Mouse (Mus musculus): ENCODE data around the gene Rnf207. TPM values are rescaled to one million over a fixed set of nuclear protein-coding genes. Genes with fewer than 3 reads are reported as not detected.
A peak's percentile ranks its signal among the peaks of the same experiment; 100 is the strongest.

Gene Rnf207
- polyA plus RNA-seq, 1 experiment: 10.2 TPM

DNA sequence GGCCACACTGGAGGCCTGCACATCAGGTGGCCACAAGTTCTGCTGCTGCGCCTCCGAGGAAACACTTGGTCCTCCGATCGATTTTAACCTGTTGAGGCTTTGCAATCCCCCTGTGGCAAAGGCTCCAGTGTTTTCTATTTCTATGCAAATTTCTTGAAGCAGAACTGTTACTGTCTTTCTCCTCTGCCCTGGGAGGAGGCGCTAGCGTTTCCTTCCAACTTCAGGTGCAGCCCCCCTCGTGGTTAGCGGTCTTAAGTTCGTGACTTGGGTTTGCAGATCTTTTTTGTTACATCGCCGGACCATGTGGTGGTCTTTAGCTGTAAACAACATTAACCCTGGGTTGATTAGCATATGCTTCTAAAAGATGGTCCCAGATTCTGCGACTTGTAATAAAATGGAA lies 14.8 kb upstream of the Rnf207 start:
- Histone ChIP-seq H3K36me3 (ENCODE audit: control insufficient read depth, insufficient read depth, low read length) (peaks cover 37% of the 10 kb centered on the region), H3K27ac (ENCODE audit: control insufficient read depth, insufficient read depth, low read length) (no peak overlapping the region), H3K27me3 (ENCODE audit: control insufficient read depth, insufficient read depth, low read length) (no peaks in the 10 kb centered on the region; the same call in 1 of the 2 replicates), H3K4me1 (replicated peaks; ENCODE audit: control insufficient read depth, insufficient read depth, low read length) (no peaks in the 10 kb centered on the region), H3K4me3 (ENCODE audit: control insufficient read depth, insufficient read depth, low read length) (no peak overlapping the region)
- WGBS: 95% methylated on average over 12 of the region's 12 CpGs
- TF ChIP-seq POLR2A (IDR thresholded peaks at IDR 0.05; ENCODE audit: control insufficient read depth, extremely low read depth, insufficient read depth, low read length, poor library complexity) (no peak), CTCF (IDR thresholded peaks at IDR 0.05; ENCODE audit: borderline replicate concordance, control insufficient read depth, extremely low read depth, insufficient read depth, low read length, poor library complexity) (no peak)
- DNase-seq: no peak

DNA sequence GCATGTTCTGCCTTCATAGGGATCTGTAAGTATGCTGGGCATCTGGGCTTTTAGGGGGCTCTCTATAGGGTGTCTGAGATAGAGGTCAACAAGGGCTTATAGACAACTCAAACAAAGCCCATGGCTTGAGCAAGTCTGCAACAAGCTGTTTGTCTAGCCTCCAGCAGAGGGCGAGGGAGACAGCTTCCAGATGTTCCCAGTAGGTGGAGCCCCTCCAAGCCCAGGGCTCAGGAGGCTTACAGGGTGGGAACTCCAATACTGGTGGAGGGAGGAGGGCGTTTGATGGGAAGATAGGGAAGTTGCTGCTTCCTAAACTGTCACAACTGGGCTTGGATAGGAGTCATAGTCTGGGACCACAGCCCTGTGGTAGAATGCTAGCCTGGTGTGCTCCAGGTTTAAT lies 14.2 kb upstream of the Rnf207 start:
- peak; percentile 90 for TF ChIP-seq CTCF (IDR thresholded peaks at IDR 0.05; ENCODE audit: borderline replicate concordance, control insufficient read depth, extremely low read depth, insufficient read depth, low read length, poor library complexity)
- no peak for TF ChIP-seq POLR2A (IDR thresholded peaks at IDR 0.05; ENCODE audit: control insufficient read depth, extremely low read depth, insufficient read depth, low read length, poor library complexity)
- 34% methylated on average over 2 of the region's 2 CpGs for WGBS
- Histone ChIP-seq H3K27me3 (ENCODE audit: control insufficient read depth, insufficient read depth, low read length) (no peaks in the 10 kb centered on the region), H3K27ac (ENCODE audit: control insufficient read depth, insufficient read depth, low read length) (no peak overlapping the region), H3K4me3 (ENCODE audit: control insufficient read depth, insufficient read depth, low read length) (no peak overlapping the region), H3K4me1 (replicated peaks; ENCODE audit: control insufficient read depth, insufficient read depth, low read length) (no peaks in the 10 kb centered on the region), H3K36me3 (ENCODE audit: control insufficient read depth, insufficient read depth, low read length) (peaks cover 37% of the 10 kb centered on the region)
- peak; percentile 73 for DNase-seq

DNA sequence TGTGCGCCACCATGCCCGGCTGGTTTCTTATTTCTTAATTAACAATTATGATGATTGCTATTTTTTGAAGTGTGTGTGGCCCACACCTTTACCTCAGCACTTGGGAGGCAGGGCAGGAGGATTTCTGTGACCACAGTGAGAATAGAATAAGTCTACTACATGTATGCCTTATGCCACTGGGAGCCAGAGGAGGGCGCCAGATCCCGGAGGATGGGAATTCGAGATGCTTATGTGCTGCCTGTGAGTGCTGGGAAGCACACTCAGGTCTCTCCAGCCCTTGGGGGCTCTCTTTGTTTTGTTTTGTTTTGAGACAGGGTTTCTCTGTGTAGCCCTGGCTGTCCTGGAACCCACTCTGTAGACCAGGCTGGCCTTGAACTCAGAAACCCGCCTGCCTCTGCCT lies 9.9 kb upstream of the Rnf207 start:
- Histone ChIP-seq H3K27me3 (ENCODE audit: control insufficient read depth, insufficient read depth, low read length) (no peaks in the 10 kb centered on the region), H3K4me3 (ENCODE audit: control insufficient read depth, insufficient read depth, low read length) (no peak overlapping the region), H3K4me1 (replicated peaks; ENCODE audit: control insufficient read depth, insufficient read depth, low read length) (peaks cover 19% of the 10 kb centered on the region), H3K27ac (ENCODE audit: control insufficient read depth, insufficient read depth, low read length) (no peak overlapping the region), H3K36me3 (ENCODE audit: control insufficient read depth, insufficient read depth, low read length) (peaks cover 31% of the 10 kb centered on the region)
- peak; percentile 58 for DNase-seq
- 80% methylated on average over 6 of the region's 6 CpGs for WGBS
- TF ChIP-seq POLR2A (IDR thresholded peaks at IDR 0.05; ENCODE audit: control insufficient read depth, extremely low read depth, insufficient read depth, low read length, poor library complexity): no peak
- peak; percentile 40; the same call in 1 of the 2 replicates for TF ChIP-seq CTCF (IDR thresholded peaks at IDR 0.05; ENCODE audit: borderline replicate concordance, control insufficient read depth, extremely low read depth, insufficient read depth, low read length, poor library complexity)

DNA sequence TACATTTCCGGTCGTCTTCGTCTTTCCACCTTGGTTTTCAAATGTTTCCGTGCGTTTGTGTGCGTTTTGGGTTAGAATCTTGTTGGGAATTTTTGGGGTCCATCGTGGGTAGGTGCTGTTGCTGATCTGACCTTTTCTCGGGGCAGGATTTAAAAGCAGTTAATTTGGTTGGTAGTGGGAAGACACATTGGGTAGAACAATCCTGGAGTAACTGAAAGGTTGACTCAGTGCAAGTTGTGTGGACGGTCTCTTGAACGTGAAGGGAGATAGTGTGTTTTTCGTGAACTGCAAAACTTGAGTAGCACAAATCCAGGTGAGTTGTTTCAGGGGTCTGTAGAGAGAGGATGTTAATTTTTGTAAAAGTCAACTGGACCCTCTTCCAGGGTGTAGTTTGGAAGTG lies 7.8 kb upstream of the Rnf207 start:
- no peak for DNase-seq
- Histone ChIP-seq H3K4me3 (ENCODE audit: control insufficient read depth, insufficient read depth, low read length) (peak overlapping the region; percentile 70), H3K4me1 (replicated peaks; ENCODE audit: control insufficient read depth, insufficient read depth, low read length) (peaks cover 19% of the 10 kb centered on the region), H3K36me3 (ENCODE audit: control insufficient read depth, insufficient read depth, low read length) (peaks cover 15% of the 10 kb centered on the region), H3K27ac (ENCODE audit: control insufficient read depth, insufficient read depth, low read length) (no peak overlapping the region), H3K27me3 (ENCODE audit: control insufficient read depth, insufficient read depth, low read length) (no peaks in the 10 kb centered on the region)
- 2% methylated on average over 11 of the region's 11 CpGs for WGBS
- TF ChIP-seq POLR2A (IDR thresholded peaks at IDR 0.05; ENCODE audit: control insufficient read depth, extremely low read depth, insufficient read depth, low read length, poor library complexity) (no peak), CTCF (IDR thresholded peaks at IDR 0.05; ENCODE audit: borderline replicate concordance, control insufficient read depth, extremely low read depth, insufficient read depth, low read length, poor library complexity) (no peak)

DNA sequence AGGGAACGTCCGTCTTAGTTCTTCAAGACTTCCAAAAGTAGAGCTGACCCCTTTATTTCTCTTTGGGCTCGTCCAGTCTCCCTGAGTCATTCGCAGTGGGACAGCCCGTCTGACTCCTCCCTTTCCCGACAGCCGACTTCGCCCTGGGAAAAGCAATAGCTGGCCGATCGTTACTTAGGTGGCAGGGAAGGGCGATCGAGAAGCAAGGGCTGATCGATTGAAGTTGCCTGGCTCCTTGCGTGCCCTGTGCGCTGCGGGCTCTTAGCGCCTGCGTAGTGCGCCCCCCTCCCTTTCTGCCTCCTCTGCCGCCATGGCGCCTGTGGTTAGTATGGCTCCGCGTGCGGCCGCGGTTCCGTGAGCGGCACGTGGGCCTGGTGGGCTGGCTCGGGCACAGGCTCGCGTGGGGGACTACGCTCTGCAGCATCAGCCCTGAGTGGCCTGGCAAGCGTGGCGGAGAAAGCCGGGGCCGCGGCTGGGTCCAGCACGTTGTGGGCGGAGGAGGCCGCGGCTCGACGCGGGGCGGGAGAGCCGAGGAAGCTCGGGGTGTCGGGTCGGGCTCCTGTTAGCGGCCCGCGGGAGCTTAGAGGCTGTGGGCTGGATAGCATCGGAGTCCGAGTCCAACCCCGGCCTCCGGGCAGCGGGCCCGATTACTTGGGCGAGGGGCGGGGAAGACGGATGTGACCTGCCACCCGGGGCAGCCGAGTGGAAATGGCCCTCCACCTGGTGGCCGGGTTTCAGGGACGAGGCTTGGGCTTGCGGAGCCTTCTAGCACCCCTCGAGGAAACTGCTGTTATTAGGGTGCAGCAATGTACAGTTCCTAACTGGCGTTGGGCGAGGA lies 7.0 kb upstream of the Rnf207 start, which contains the start of gene Rpl22:
Rpl22 (plus strand) TSS at position 169 of the 838 bp plus-strand sequence.
- under 1% methylated on average over 70 of the region's 70 CpGs for WGBS
- peak within 1 kb of the TSS; percentile 70 for H3K4me3 ChIP-seq (ENCODE audit: control insufficient read depth, insufficient read depth, low read length)
- H3K36me3 ChIP-seq (ENCODE audit: control insufficient read depth, insufficient read depth, low read length): peaks cover 7% of the 10 kb centered on the region
- DNase-seq: peak; percentile 90
- no peak within 1 kb of the TSS for H3K27ac ChIP-seq (ENCODE audit: control insufficient read depth, insufficient read depth, low read length)
- H3K27me3 ChIP-seq (ENCODE audit: control insufficient read depth, insufficient read depth, low read length): no peaks in the 10 kb centered on the region
- TF ChIP-seq CTCF (IDR thresholded peaks at IDR 0.05; ENCODE audit: borderline replicate concordance, control insufficient read depth, extremely low read depth, insufficient read depth, low read length, poor library complexity) (0 out of 2 replicates have a peak, but pooled peaks have one; percentile 20), POLR2A (IDR thresholded peaks at IDR 0.05; ENCODE audit: control insufficient read depth, extremely low read depth, insufficient read depth, low read length, poor library complexity) (peak; percentile 64)
- H3K4me1 ChIP-seq (replicated peaks; ENCODE audit: control insufficient read depth, insufficient read depth, low read length): peaks cover 19% of the 10 kb centered on the region

DNA sequence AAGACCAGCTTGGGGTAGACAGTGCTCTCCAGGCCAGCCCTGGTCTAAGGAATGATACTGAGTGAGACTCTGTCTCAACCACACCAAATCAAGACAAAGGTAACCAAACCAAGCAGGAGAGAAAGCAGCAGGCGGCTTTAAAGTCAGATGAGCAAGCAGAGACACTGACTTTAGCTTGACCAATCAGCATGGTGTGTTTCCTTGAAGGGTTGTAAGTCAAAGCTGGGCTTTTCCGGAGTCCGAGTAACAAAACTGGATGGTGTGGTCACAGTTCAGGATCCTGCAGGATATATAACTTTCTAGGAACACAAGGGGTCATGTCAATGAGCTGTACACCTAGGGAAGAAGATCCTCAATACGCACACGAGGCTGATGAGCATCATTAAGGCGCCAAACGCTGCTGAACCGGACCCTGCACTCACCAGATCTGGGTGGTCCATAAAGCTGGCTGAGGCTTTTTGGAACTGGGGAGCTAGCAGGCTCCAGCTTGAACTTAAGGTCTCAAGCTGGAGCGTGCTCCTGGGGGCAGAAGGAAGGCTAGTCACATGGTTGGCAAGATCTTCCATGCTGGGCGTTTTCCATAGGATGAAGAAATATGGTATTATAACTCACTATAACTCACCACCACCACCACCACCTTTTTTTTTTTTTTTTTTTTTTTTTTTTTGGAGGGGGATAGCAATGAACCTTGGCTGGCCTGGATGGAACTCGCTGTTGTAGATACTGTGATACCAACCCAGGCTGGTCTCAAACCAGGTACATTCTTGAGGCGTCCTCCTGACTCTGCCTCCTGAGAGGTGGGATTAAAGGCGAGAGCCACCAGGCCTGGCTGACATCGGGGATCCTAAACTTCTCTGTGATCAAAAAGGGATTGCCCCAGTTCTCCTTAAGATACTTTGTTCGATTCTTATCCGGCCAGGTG lies 6.1 kb upstream of the Rnf207 start:
- H3K27me3 ChIP-seq (ENCODE audit: control insufficient read depth, insufficient read depth, low read length): no peaks in the 10 kb centered on the region
- peaks cover 19% of the 10 kb centered on the region for H3K4me1 ChIP-seq (replicated peaks; ENCODE audit: control insufficient read depth, insufficient read depth, low read length)
- H3K36me3 ChIP-seq (ENCODE audit: control insufficient read depth, insufficient read depth, low read length): no peaks in the 10 kb centered on the region; the same call in 1 of the 2 replicates
- TF ChIP-seq POLR2A (IDR thresholded peaks at IDR 0.05; ENCODE audit: control insufficient read depth, extremely low read depth, insufficient read depth, low read length, poor library complexity): no peak
- no peak for TF ChIP-seq CTCF (IDR thresholded peaks at IDR 0.05; ENCODE audit: borderline replicate concordance, control insufficient read depth, extremely low read depth, insufficient read depth, low read length, poor library complexity)
- WGBS: 55% methylated on average over 16 of the region's 16 CpGs
- DNase-seq: no peak
- peak overlapping the region; percentile 70 for H3K4me3 ChIP-seq (ENCODE audit: control insufficient read depth, insufficient read depth, low read length)
- H3K27ac ChIP-seq (ENCODE audit: control insufficient read depth, insufficient read depth, low read length): no peak overlapping the region
